Mouse (Mus musculus) spleen, adult 2 months (tissue): ENCODE measurements around the gene Gpc6.

Experiments
- CTCF ChIP-seq: fragments of 200-500 bp; IDR thresholded peaks from 2 replicates; pipeline ENCODE4 v1.5.1; 2011; ENCODE audit warnings: mild to moderate bottlenecking, inconsistent platforms; ENCODE audit not compliant: insufficient read depth, insufficient read length, insufficient replicate concordance; ENCODE audit errors: extremely low read depth
- POLR2A ChIP-seq: fragments of 200-500 bp; IDR thresholded peaks from 2 replicates; pipeline ENCODE4 v1.6.1; 2011; ENCODE audit warnings: low read depth, low read length, inconsistent platforms

- TF ChIP-seq POLR2A: no peak
- TF ChIP-seq CTCF: no peak
These were observed 656.6 kb downstream of the Gpc6 start for GRCm38 (mm10) chr14:117581740-117582139.
